Mouse (Mus musculus) layer of hippocampus, adult 2 months (tissue): Measurements from ENCODE around the gene Prmt1. TPM values are rescaled to one million over a fixed set of nuclear protein-coding genes. Genes with fewer than 3 reads are reported as not detected.

ENCODE experiments used
- DNase-seq, 2 experiments: peaks; one replicate each; pipeline ENCODE4 v3.0.0; 2022; ENCODE audit warnings: low spot score in 2 of 2
- H3K27ac ChIP-seq: fragments of 200-600 bp; 2 replicates; pipeline ENCODE4 v1.8.1; 2022
- H3K4me3 ChIP-seq: fragments of 200-600 bp; 2 replicates; pipeline ENCODE4 v1.8.1; 2022; ENCODE audit warnings: mild to moderate bottlenecking
- CTCF ChIP-seq: fragments of 200-600 bp; conservative IDR thresholded peaks from 2 replicates; pipeline ENCODE4 v1.8.1; 2022; ENCODE audit warnings: antibody characterized with exemption, mild to moderate bottlenecking, moderate library complexity
- total RNA-seq, 2 experiments: library from RNA; stranded (reverse); gene quantifications; 2 replicates each; pipeline ENCODE4 v1.2.3; 2021

The Prmt1 gene
- total RNA-seq, 2 experiments from 2014 or later, result 165 to 171 TPM

DNA sequence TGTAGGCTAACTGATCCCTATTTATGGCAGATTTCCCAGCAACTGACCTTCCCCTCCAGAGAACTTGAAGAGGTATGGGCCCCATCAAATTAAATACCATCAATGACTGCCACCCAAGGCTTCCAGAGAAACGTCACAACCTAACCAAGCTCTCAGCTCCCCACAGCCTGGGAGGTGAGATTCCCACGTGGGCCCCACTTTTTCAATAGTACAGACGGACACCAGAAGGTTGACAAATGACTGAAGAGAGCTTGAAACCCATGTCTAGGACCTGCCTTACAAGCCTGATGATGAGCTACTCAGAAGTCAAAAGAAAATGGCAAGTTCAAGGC, 1.6 kb downstream of the Prmt1 start:
- Histone ChIP-seq H3K4me3 (peak overlapping the region; percentile 62; the same call in 1 of the 2 replicates), H3K27ac (no peak overlapping the region; the same call in 1 of the 2 replicates)
- DNase-seq, result no peak
- TF ChIP-seq CTCF, result no peak

- no peak for DNase-seq
- Histone ChIP-seq H3K4me3 (no peak overlapping the region), H3K27ac (no peak overlapping the region)
- no peak for TF ChIP-seq CTCF
Observed at GRCm38 (mm10) chr7:44983944-44984832, 2.2 kb downstream of the Prmt1 start.

GRCm38 (mm10) chr7:44983085-44983484, 3.3 kb downstream of the Prmt1 start:
- Histone ChIP-seq H3K4me3 (no peak overlapping the region), H3K27ac (no peak overlapping the region)
- TF ChIP-seq CTCF, result peak; percentile 97; the same call in 1 of the 2 replicates
- peak; percentile 78 to 92 for DNase-seq

GRCm38 (mm10) chr7:44981539-44981938, 4.8 kb downstream of the Prmt1 start:
- no peak overlapping the region for H3K4me3 ChIP-seq
- no peak overlapping the region for H3K27ac ChIP-seq
- no peak for TF ChIP-seq CTCF
- DNase-seq, result no peak

GRCm38 (mm10) chr7:44978300-44978699, 8.1 kb downstream of the Prmt1 start:
- Histone ChIP-seq H3K4me3 (no peak overlapping the region), H3K27ac (no peak overlapping the region)
- no peak for DNase-seq
- TF ChIP-seq CTCF, result peak; percentile 53

- TF ChIP-seq CTCF, result no peak
- no peak overlapping the region; the same call in 1 of the 2 replicates for H3K4me3 ChIP-seq
- DNase-seq, result no peak
- H3K27ac ChIP-seq, result peak overlapping the region; percentile 96
Observed at GRCm38 (mm10) chr7:44975117-44975419, 11.3 kb downstream of the Prmt1 start.

DNA sequence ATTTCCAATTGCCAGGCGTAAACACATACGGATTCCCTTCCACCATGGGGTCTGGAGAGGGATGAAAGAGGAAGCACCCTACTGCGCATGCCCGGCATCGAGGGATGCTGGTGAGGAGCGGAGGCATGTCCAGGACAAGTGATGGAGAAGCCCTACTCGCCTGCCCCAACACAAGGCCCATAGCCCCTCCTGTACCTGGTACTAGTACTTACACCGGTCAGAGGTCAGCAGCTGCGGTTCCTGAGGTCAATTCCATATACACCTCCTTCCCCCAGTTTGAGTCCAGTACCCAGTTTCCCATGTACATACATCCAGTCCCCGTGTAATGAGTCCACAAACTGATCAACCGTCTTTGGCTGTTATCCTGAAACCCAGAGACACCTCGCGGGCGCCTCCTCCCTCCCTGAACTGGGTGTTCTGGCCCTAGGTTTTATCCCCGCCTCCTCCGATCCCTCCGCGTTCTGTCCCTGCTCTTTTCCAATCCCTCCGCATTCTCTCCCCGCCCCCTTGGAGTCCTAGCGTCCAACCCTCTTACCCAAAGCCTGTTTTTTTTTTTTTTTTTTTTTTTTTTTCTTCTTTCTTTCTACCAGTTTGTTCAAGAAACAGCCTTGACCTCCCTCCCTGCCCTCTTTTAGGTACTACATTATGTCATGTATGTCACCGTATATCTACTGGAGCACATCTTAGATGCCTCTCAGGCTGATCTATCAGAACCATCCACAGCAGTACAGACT, 11.8 kb downstream of the Prmt1 start, which contains the start of gene Cpt1c:
Cpt1c (minus strand) TSS at position 469 of the 734 bp plus-strand sequence.
- H3K27ac ChIP-seq, result peak within 1 kb of the TSS; percentile 96
- peak within 1 kb of the TSS; percentile 94 for H3K4me3 ChIP-seq
- no peak for TF ChIP-seq CTCF
- peak; percentile 91 for DNase-seq

- no peak for TF ChIP-seq CTCF
- no peak for DNase-seq
- Histone ChIP-seq H3K4me3 (peak overlapping the region; percentile 94), H3K27ac (peak overlapping the region; percentile 96)
Observed at GRCm38 (mm10) chr7:44973415-44974130, 12.8 kb downstream of the Prmt1 start.

DNA sequence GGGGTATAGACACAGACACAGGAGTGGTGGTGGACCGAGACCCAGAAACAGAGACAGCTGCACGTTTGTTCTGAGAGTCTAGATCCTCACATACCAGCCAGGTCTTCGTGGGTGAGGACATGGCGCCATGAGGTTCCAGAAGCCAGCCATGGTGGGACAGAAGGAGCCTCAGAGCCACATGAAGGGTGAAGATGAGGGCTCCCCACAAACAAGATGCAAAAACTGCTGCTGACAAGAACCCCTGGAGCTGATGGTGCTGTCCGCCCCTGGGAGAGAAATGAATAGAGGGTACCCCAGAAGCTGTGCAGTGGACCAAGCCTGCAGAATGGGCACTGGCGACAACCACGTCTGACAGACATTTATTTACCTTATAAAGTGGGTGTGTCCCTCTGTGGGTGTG, 15.2 kb downstream of the Prmt1 start:
- H3K27ac ChIP-seq, result 0 out of 2 replicates have a peak overlapping the region, but pooled peaks have one; percentile 1
- DNase-seq, result no peak
- H3K4me3 ChIP-seq, result peak overlapping the region; percentile 62; the same call in 1 of the 2 replicates
- no peak for TF ChIP-seq CTCF

DNA sequence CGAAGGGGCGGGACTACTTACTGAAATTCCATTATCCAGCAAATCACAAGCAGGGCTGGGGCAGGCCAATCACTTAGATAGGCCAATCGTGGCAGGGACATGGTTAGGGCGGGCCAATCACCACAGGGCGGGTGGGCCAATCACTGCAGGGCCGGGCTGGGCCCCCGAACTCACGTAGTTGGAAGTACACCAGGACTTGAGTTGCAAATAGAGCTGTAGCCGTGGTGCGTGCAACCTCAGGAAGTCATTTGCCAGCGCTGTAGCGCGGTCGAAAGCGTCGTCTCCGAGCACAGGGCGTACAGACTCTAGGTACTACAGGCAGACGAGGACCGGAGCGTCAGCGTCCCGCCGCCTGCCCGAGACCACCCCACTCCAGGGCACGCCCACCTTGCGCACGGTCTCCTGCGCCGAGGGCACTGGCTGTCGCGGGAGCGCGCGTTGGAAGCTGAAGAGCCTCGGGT, 16.1 kb downstream of the Prmt1 start:
- DNase-seq, result peak; percentile 83 to 88
- H3K4me3 ChIP-seq, result peak overlapping the region; percentile 62
- H3K27ac ChIP-seq, result peak overlapping the region; percentile 68
- no peak for TF ChIP-seq CTCF

- Histone ChIP-seq H3K27ac (no peak overlapping the region), H3K4me3 (no peak overlapping the region)
- DNase-seq, result no peak
- TF ChIP-seq CTCF, result no peak
Observed at GRCm38 (mm10) chr7:44966638-44967037, 19.7 kb downstream of the Prmt1 start.

DNA sequence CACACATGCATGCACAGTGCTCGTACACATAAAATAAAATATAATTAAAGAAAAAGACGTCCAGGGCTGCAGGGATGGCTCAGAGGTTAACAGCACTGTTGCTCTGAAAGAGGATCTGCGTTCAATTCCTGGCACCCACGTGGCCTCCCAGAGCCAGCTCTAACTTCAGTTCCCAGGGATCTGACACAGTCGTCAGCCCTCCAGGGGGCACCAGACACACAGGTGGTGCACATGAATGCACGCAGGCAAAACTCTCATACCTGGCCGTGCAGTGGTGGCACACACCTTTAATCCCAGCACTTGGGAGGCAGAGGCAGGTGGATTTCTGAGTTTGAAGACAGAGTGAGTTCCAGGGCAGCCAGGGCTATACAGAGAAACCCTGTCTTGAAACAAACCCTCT, 20.4 kb downstream of the Prmt1 start:
- peak; percentile 56 for TF ChIP-seq CTCF
- H3K27ac ChIP-seq, result no peak overlapping the region
- DNase-seq, result no peak
- no peak overlapping the region for H3K4me3 ChIP-seq

- no peak overlapping the region for H3K4me3 ChIP-seq
- no peak overlapping the region for H3K27ac ChIP-seq
- TF ChIP-seq CTCF, result no peak
- no peak for DNase-seq
Observed at GRCm38 (mm10) chr7:44964990-44965389, 21.4 kb downstream of the Prmt1 start.
